Mouse (Mus musculus): ENCODE results near the gene Klf16.

The Klf16 gene

GRCm38 (mm10) chr10:80538710-80539394 lies 38.3 kb downstream of the Klf16 start, which contains the start of gene Atp8b3:
Atp8b3 (minus strand) TSS chr10:80539124.
- peak; percentile 68 for DNase-seq (ENCODE audit: low spot score)

DNA sequence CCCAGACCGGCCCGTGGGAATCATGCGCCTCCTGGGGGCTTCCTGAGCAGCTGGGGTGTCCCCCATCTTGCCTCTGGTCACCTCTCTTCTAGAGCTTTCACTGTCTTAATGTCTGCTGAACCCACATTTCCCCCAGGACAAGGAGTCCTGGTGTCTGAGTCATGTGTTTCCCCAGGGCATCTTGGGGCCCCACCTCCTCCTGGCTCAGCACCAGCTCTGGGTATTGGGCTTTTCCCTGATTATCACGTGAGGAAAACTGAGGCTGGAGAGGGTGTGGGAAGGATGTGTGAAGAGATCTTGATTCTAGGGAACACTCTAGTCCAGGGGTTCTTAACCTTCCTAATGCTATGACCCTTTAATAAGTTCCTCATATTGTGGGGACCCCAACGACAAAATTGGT lies 38.9 kb downstream of the Klf16 start:
- no peak for DNase-seq (ENCODE audit: low spot score)

GRCm38 (mm10) chr10:80535711-80536110 lies 41.4 kb downstream of the Klf16 start:
- no peak for DNase-seq (ENCODE audit: low spot score)

DNA sequence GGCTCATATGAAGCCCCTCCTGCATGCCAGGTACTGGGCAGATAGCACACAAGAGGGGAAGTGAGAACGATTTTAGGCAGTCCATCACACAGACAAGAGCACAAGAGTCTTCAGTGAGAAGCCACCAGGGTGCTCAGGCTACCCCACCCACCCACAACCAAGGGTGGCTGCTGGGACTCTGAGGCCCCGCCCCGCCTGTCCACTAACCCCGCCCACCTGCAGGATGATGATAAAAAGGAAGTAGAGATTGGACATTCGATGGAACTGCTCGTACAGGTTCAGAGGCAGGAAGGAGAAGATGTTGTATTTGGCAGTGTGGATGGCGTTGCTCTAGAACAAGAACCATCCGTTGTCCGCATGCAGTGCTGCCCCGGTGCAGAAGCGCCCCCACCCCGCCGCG lies 42.0 kb downstream of the Klf16 start:
- no peak for DNase-seq (ENCODE audit: low spot score)

GRCm38 (mm10) chr10:80533704-80534103 lies 43.4 kb downstream of the Klf16 start:
- no peak for DNase-seq (ENCODE audit: low spot score)

GRCm38 (mm10) chr10:80532783-80533182 lies 44.3 kb downstream of the Klf16 start:
- DNase-seq (ENCODE audit: low spot score), result no peak

GRCm38 (mm10) chr10:80526172-80526571 lies 50.9 kb downstream of the Klf16 start:
- no peak for DNase-seq (ENCODE audit: low spot score)

GRCm38 (mm10) chr10:80523299-80523698 lies 53.8 kb downstream of the Klf16 start:
- DNase-seq (ENCODE audit: low spot score), result no peak

GRCm38 (mm10) chr10:80519287-80519686 lies 57.8 kb downstream of the Klf16 start:
- DNase-seq (ENCODE audit: low spot score), result no peak
